Mouse (Mus musculus): ENCODE measurements around the gene Gm10142.
"Not testable (repeated sequence)": the region's sequence is repeated elsewhere in the genome, so short reads cannot be mapped to it uniquely, and the experiment has no call there.

The Gm10142 gene

GRCm38 (mm10) chr10:77738929-77739328 lies 23.3 kb downstream of the Gm10142 start:
- DNase-seq (ENCODE audit: low spot score in 2 of 2), result no peak

- DNase-seq (ENCODE audit: low spot score in 2 of 2), result not testable (repeated sequence)
Observed at GRCm38 (mm10) chr10:77741924-77742688, 26.5 kb downstream of the Gm10142 start, which contains the start of gene Gm18596. Gm18596 (minus strand) TSS chr10:77742638.

DNA sequence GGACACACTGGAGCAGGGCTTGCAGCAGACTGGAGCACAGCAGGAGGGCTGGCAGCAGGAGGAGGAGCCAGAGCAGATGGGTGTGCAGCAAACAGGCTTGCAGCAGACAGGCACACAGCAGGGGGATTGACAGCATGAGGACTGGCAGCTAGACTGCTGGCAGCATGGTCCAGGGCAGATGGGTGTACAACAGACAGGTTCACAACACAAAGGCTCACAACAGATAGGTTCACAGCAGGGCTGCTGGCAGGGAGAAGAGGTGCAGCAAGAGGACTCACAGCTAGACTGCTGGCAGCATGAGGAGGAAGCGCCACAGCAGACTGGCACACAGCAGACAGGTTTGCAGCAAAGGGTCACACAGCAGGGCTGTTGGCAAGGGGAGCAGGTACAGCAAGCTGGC lies 35.1 kb downstream of the Gm10142 start:
- DNase-seq (ENCODE audit: low spot score in 2 of 2), result not testable (repeated sequence)

DNA sequence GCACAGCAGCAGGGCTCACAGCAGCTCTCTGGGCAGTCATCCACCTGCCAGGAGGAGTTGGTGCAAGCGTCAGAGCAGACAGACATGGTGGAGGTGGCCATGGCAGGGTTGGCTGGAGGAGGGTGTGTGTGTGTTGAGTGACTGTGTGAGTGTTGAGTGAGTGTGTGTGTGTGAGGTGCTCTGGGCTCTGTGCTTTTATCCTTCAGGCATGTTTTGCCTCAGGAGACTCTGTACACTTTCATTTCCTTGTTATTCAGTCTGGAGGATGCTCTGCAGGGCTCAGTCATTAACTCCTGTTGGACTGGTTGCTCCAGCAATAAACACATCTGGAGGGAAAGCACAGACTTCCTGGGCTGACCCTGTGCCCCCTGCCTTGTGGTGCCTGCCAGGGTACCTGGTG lies 35.6 kb downstream of the Gm10142 start, which contains the start of gene Gm9736:
Gene Gm9736, minus strand, starts transcription at position 101 of the 400 bp plus-strand sequence.
- DNase-seq (ENCODE audit: low spot score in 2 of 2), result not testable (repeated sequence)

- not testable (repeated sequence) for DNase-seq (ENCODE audit: low spot score in 2 of 2)
Observed at GRCm38 (mm10) chr10:77752312-77752711, 36.7 kb downstream of the Gm10142 start.

DNA sequence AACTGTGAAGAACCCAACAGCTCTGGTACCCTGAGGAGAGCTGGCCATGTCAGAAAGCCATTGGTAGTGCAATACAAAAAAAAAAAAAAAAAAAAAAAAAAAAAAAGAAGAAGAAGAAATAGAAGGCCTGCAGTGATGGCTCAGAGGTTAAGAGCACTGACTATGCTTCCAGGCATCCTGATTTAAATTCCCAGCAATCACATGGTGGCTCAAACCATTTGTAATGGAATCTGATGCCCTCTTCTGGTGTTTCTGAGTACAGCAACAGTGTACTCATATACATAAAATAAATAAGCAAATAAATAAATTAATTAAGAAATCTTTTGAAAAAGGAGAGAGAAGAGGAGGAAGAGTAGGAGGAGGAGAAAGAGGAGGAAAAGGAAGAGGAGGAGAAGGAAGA lies 37.8 kb downstream of the Gm10142 start:
- DNase-seq (ENCODE audit: low spot score in 2 of 2), result no peak

DNA sequence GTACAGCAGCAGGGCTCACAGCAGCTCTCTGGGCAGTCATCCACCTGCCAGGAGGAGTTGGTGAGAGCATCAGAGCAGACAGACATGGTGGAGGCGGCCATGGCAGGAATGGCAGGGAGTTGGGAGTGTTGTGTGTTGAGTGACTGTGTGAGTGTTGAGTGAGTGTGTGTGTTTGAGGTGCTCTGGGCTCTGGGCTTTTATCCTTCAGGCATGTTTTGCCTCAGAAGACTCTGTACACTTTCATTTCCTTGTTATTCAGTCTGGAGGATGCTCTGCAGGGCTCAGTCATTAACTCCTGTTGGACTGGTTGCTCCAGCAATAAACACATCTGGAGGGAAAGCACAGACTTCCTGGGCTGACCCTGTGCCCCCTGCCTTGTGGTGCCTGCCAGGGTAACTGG lies 44.0 kb downstream of the Gm10142 start, which contains the start of gene Gm3233:
Gene Gm3233, minus strand, starts transcription at position 101 of the 400 bp plus-strand sequence.
- not testable (repeated sequence) for DNase-seq (ENCODE audit: low spot score in 2 of 2)
